Mouse (Mus musculus): ENCODE data around the gene Ugt1a6b.

GRCm38 (mm10) chr1:88258361-88258760 is 155.3 kb downstream of the Ugt1a6b start:
- no peak for TF ChIP-seq CTCF (IDR thresholded peaks at IDR 0.05; ENCODE audit: extremely low read depth, insufficient read depth, low read length)
- no peak for TF ChIP-seq POLR2A (IDR thresholded peaks at IDR 0.05; ENCODE audit: extremely low read depth, insufficient read depth, low read length)

Data from cortical plate, adult 2 months (tissue).